Mouse (Mus musculus): ENCODE measurements around the gene C1ql4.
"Not testable (repeated sequence)": the region's sequence is repeated elsewhere in the genome, so short reads cannot be mapped to it uniquely, and the experiment has no call there.

- TF ChIP-seq POLR2A (IDR thresholded peaks at IDR 0.05; ENCODE audit: insufficient read length, low read depth); CEBPB (IDR thresholded peaks at IDR 0.05; ENCODE audit: insufficient read depth, poor library complexity, severe bottlenecking); USF1 (IDR thresholded peaks at IDR 0.05; ENCODE audit: low read depth); SRF (IDR thresholded peaks at IDR 0.05; ENCODE audit: control insufficient read depth, insufficient read length, low read depth); MAX (IDR thresholded peaks at IDR 0.05; ENCODE audit: low read depth); MYOD1 (IDR thresholded peaks at IDR 0.05; ENCODE audit: control insufficient read depth in 1 of 3, insufficient read length in 2 of 3, low read depth in 2 of 3); TCF3 (IDR thresholded peaks at IDR 0.05; ENCODE audit: insufficient read length, low read depth); POLR2AphosphoS2 (IDR thresholded peaks at IDR 0.05; ENCODE audit: insufficient read length, low read depth); REST (IDR thresholded peaks at IDR 0.05; ENCODE audit: insufficient read depth, insufficient read length); E2F4 (IDR thresholded peaks at IDR 0.05; ENCODE audit: insufficient read depth): not testable (repeated sequence)
These were observed 11.6 kb downstream of the C1ql4 start for GRCm38 (mm10) chr15:99076011-99076410.

Data from myocyte (in vitro differentiated cells).